Mouse (Mus musculus) T-helper 17 cell (primary cell): ENCODE results near the gene Crisp2.

Source experiments
- in situ Hi-C, 2 experiments: fragments of 300-600 bp; cut with MboI, MseI; formaldehyde crosslinking; loops; 1 replicate in 1 of 2; 2 replicates in 1 of 2; pipeline ENCODE4 v1.15.1; 2025; ENCODE audit warnings: high pct_unique_total_duplicates in 2 of 2

The Crisp2 gene

GRCm38 (mm10) chr17:40806953-40807572, at the start of gene Crisp2:
Crisp2 (minus strand) TSS chr17:40807003.
- in situ Hi-C loops = loop anchor here in 1 of 2 experiments (25.0 kb wide), 1 partner anchor 645 kb away; no protein-coding TSS in a partner anchor

GRCm38 (mm10) chr17:40855065-40855464, 48.3 kb upstream of the Crisp2 start:
- in situ Hi-C loops = loop anchor here in 1 of 2 experiments (10.0 kb wide), 1 partner anchor 520 kb away; no protein-coding TSS in a partner anchor

GRCm38 (mm10) chr17:40837308-40837707, 30.5 kb upstream of the Crisp2 start:
- in situ Hi-C loops = loop anchor here in 1 of 2 experiments (10.0 kb wide), 1 partner anchor 1757 kb away; no protein-coding TSS in a partner anchor

GRCm38 (mm10) chr17:40831870-40832269, 25.1 kb upstream of the Crisp2 start:
- in situ Hi-C loops = loop anchor here in 1 of 2 experiments (10.0 kb wide), 1 partner anchor 1763 kb away; no protein-coding TSS in a partner anchor

- in situ Hi-C loops = loop anchor here (10.0 to 25.0 kb wide), 2 partner anchors 662 to 1780 kb away; no protein-coding TSS in a partner anchor
Observed at GRCm38 (mm10) chr17:40824549-40824948, 17.7 kb upstream of the Crisp2 start.

- in situ Hi-C loops = loop anchor here (10.0 to 25.0 kb wide), 2 partner anchors 662 to 1781 kb away; no protein-coding TSS in a partner anchor
Observed at GRCm38 (mm10) chr17:40823817-40824216, 17.0 kb upstream of the Crisp2 start.

DNA sequence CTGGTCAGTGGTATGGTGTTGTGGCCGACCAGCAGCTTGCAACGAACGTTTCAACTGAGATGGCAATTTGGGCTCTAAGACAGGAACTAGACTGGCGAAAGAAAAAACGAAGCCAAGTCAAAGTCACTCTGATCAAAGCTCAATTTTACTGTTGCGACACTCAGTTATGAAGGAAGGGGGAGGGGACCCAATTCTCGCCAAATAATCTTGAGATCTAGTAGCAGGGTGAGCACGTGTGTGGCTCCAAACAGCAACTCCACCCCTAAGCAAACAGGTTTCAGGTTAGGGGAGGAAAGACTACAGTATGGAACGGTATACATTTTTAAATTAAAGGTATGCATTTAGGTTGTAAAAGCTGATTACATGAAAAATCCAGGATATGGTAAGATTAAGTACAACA, 14.7 kb upstream of the Crisp2 start:
- in situ Hi-C loops = loop anchor here (10.0 to 25.0 kb wide), 2 partner anchors 659 to 1783 kb away; no protein-coding TSS in a partner anchor

GRCm38 (mm10) chr17:40817340-40817943, 10.6 kb upstream of the Crisp2 start:
- in situ Hi-C loops = loop anchor here in 1 of 2 experiments (25.0 kb wide), 1 partner anchor 655 kb away; no protein-coding TSS in a partner anchor

GRCm38 (mm10) chr17:40812259-40812658, 5.5 kb upstream of the Crisp2 start:
- in situ Hi-C loops = loop anchor here in 1 of 2 experiments (25.0 kb wide), 1 partner anchor 650 kb away; no protein-coding TSS in a partner anchor

GRCm38 (mm10) chr17:40811560-40811959, 4.8 kb upstream of the Crisp2 start:
- in situ Hi-C loops = loop anchor here in 1 of 2 experiments (25.0 kb wide), 1 partner anchor 649 kb away; no protein-coding TSS in a partner anchor

DNA sequence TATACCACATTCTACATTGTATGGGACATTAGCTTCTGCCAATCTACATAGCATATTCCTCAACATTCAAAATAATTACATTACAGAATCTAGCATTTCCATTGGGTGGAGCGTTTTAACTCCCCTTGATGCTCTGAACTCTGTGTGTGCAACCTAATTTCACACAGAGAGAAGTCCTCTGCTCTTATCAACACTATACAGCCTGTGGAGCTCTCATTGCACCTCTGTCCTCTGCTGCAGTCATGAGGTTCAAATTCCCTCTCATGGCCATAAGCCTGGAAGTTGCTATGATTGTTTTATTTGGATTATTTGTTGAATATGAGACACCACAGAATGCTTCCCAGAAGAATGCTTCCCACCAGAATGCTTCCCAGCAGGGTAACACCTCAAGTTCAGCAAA, 4.1 kb upstream of the Crisp2 start, which contains the start of gene Rhag:
TSS of gene Rhag (plus strand) at position 193 of the 400 bp plus-strand sequence.
- in situ Hi-C loops = loop anchor here in 1 of 2 experiments (25.0 kb wide), 1 partner anchor 649 kb away; no protein-coding TSS in a partner anchor

- in situ Hi-C loops = loop anchor here in 1 of 2 experiments (25.0 kb wide), 1 partner anchor 646 kb away; no protein-coding TSS in a partner anchor
Observed at GRCm38 (mm10) chr17:40808071-40808470, 1.3 kb upstream of the Crisp2 start.

GRCm38 (mm10) chr17:40806550-40806949, 253 bp downstream of the Crisp2 start:
- in situ Hi-C loops = loop anchor here in 1 of 2 experiments (25.0 kb wide), 1 partner anchor 644 kb away; no protein-coding TSS in a partner anchor

DNA sequence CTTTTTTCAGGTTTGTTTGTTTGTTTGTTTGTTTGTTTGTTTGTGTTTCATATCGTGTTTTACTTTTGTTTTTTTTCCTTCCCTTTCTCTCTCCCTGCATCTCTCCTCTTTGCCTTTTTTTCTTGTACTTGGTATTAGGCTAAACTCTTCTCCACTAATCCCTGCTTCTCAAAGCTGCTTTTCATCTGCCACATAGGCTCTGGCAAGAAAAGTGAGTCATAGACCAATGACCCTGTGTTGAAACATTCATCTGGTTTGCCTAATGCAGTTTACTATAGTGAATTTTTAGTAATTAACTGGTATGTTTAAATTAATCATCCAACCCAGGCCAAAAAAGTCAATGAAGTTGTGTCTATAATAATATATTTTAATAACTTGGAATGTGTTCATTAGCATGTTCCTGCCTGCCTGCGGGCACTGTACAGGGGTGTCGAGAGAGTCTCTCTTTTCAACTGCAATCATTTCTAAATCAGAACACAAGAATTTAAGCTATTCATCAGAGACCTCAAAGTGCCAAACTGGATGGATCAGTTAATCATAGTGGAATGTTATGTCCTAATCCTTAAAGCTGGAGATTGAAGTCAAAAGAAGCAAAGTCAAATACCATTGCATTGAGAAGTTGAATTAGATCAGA, 4.0 kb downstream of the Crisp2 start:
- in situ Hi-C loops = loop anchor here in 1 of 2 experiments (25.0 kb wide), 1 partner anchor 641 kb away; no protein-coding TSS in a partner anchor

DNA sequence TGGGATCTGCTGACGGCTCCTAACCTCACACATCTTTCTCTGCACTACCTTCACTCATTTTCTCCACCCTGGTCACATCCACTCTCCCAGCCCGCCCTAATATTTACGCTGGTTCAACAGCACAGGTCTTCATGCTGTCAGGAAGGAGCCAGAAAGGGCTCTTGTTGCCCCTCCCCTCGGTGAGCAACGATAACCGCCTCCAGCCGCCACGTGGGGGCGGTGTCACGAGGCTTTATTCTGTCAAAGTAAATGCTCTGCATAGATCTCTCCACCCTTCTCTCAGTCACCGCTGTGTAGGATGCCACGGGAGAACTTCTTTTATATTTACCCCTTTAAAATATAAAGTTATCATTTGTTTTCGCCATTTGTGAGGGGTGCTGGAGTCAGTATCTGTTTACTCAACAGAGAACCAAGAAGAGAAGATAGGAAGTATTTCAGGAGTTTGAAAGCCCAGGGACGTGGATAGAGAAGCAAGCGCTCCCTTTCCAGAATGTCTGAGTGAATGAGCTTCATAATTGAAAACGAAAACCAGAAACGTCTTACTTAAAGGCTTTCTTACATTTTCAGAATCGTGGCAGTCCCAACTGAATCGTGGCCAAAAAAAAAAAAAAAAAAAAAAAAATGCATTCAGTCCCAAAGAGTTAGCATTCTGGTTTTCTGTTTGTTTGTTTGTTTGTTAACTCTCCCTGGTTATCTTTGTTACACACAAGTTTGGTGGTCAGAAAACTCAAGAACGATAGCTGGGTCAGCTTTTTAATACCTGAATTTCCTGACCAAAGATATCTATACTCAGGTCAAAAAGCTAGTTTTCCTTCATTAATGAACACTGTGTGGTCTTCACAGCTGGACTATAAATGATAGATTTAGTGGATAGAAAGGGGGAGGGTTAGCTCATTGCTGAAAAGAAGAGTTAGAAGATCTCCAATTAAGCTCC, 12.6 kb downstream of the Crisp2 start:
- in situ Hi-C loops = loop anchor here in 1 of 2 experiments (25.0 kb wide), 1 partner anchor 1468 kb away; no protein-coding TSS in a partner anchor

GRCm38 (mm10) chr17:40789877-40790276, 16.9 kb downstream of the Crisp2 start:
- in situ Hi-C loops = loop anchor here in 1 of 2 experiments (25.0 kb wide), 1 partner anchor 1472 kb away; no protein-coding TSS in a partner anchor

DNA sequence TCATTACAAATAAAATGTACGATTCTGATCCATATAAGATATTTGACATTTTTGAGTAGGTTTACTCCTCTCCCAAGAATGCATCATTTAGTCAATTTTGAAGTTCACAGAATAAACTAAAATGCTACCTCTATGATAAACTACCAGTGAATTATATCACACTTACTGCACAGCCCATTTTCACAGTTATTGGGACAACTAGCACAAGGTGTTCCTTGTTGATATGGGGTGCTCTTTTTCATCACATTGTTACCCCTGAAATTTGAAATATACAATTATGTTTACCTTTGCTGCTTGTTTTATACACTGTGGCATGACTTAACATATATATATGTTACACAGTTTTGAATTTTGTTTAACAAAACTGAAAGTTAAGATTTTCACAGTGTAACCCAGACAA, 39.7 kb downstream of the Crisp2 start:
- in situ Hi-C loops = no loop called here

- in situ Hi-C loops = no loop called here
Observed at GRCm38 (mm10) chr17:40763662-40764061, 43.1 kb downstream of the Crisp2 start.

GRCm38 (mm10) chr17:40731724-40732123, 75.1 kb downstream of the Crisp2 start:
- in situ Hi-C loops = no loop called here

- in situ Hi-C loops = no loop called here
Observed at GRCm38 (mm10) chr17:40731296-40731695, 75.5 kb downstream of the Crisp2 start.
